Mouse (Mus musculus) testis, postnatal 10 days (tissue): ENCODE measurements around the gene Cit.

ENCODE experiments used
- DNase-seq: peaks from one replicate; pipeline ENCODE4 v3.0.0; 2021; ENCODE audit warnings: low spot score

Cit gene

GRCm38 (mm10) chr5:116009884-116010627 lies 165.0 kb downstream of the Cit start:
- no peak for DNase-seq

GRCm38 (mm10) chr5:116011700-116012099 lies 166.6 kb downstream of the Cit start:
- DNase-seq = no peak

GRCm38 (mm10) chr5:116012503-116012902 lies 167.4 kb downstream of the Cit start:
- DNase-seq = no peak

- DNase-seq = no peak
Observed at GRCm38 (mm10) chr5:116013821-116014220, 168.7 kb downstream of the Cit start.

- no peak for DNase-seq
Observed at GRCm38 (mm10) chr5:116014237-116014636, 169.2 kb downstream of the Cit start.

- DNase-seq = no peak
Observed at GRCm38 (mm10) chr5:116016542-116016941, 171.5 kb downstream of the Cit start.

- DNase-seq = no peak
Observed at GRCm38 (mm10) chr5:116017391-116017790, 172.3 kb downstream of the Cit start.

GRCm38 (mm10) chr5:116018196-116018595 lies 173.1 kb downstream of the Cit start:
- no peak for DNase-seq

GRCm38 (mm10) chr5:116018784-116019183 lies 173.7 kb downstream of the Cit start:
- peak; percentile 42 for DNase-seq

- peak; percentile 40 for DNase-seq
Observed at GRCm38 (mm10) chr5:116019371-116019770, 174.3 kb downstream of the Cit start.

GRCm38 (mm10) chr5:116021552-116021951 lies 176.5 kb downstream of the Cit start:
- peak; percentile 39 for DNase-seq

- no peak for DNase-seq
Observed at GRCm38 (mm10) chr5:116022131-116022530, 177.1 kb downstream of the Cit start.

GRCm38 (mm10) chr5:116022658-116023200 lies 177.7 kb downstream of the Cit start:
- DNase-seq = no peak

- DNase-seq = peak; percentile 47
Observed at GRCm38 (mm10) chr5:116023251-116023661, 178.2 kb downstream of the Cit start.

GRCm38 (mm10) chr5:116023821-116024284 lies 178.8 kb downstream of the Cit start:
- DNase-seq = no peak

- DNase-seq = peak; percentile 86
Observed at GRCm38 (mm10) chr5:116024327-116024739, 179.3 kb downstream of the Cit start, which contains the start of gene Prkab1. TSS of gene Prkab1 (minus strand) at chr5:116024508.

GRCm38 (mm10) chr5:116026107-116026506 lies 181.0 kb downstream of the Cit start:
- no peak for DNase-seq

- peak; percentile 37 for DNase-seq
Observed at GRCm38 (mm10) chr5:116026561-116026960, 181.5 kb downstream of the Cit start.

GRCm38 (mm10) chr5:116029071-116029470 lies 184.0 kb downstream of the Cit start:
- no peak for DNase-seq

GRCm38 (mm10) chr5:116030566-116031189 lies 185.6 kb downstream of the Cit start:
- DNase-seq = peak; percentile 40

GRCm38 (mm10) chr5:116031190-116031577 lies 186.1 kb downstream of the Cit start:
- peak; percentile 83 for DNase-seq

- DNase-seq = no peak
Observed at GRCm38 (mm10) chr5:116036465-116036864, 191.4 kb downstream of the Cit start.

- DNase-seq = no peak
Observed at GRCm38 (mm10) chr5:116037731-116038130, 192.7 kb downstream of the Cit start.
